Comparison of ENCODE assay signal across 17 mouse cellular contexts in the genomic region with DNA sequence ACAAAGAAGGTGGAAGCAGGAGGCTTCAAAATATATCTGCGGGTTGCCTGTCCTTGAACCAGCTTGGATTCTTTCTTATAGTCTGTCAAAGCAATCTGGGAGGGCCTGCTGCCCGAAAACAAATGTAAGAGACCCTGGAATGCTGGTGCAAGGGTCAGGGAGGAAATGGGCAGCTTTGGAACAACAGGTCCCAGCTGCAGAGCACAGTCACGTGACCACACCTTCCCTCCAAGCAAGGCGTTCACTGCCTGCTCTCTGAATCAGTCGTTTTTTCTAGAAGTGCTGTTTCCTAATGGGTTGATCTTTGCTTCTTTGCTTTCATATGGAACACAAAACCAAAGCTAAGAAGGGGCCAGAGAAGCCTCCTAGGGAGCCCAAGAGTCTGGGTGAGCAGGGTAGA.
DNase-seq lines count a peak whose midpoint lies in the region; ATAC-seq lines count a peak whose summit lies in the region.
"Had no signal": no experiment of that assay in that cellular context is flagged by ENCODE, and none has a peak within 500 bp of the region (broad histone marks: within the 10 kb centered on the region; RNA-seq: fewer than 3 reads in every experiment).

No protein-coding gene starts in this region.

- ATAC-seq in intestine, embryonic 16.5 days, result peak; percentile 56
- ATAC-seq in intestine, embryonic 15.5 days, result no peak
- ATAC-seq in embryonic facial prominence, embryonic 11.5 days (replicated peaks; ENCODE audit: insufficient number of reproducible peaks, low FRiP score, low TSS enrichment, low read depth), result no peak
- ATAC-seq in liver, embryonic 12.5 days, result no peak

- H3K27me3 ChIP-seq in intestine, embryonic 16.5 days (replicated peaks; ENCODE audit: control insufficient read depth, insufficient read depth, low read length), result no peaks in the 10 kb centered on the region
- H3K27me3 ChIP-seq in intestine, embryonic 15.5 days (replicated peaks), result no peaks in the 10 kb centered on the region
- no peaks in the 10 kb centered on the region for H3K27me3 ChIP-seq in embryonic facial prominence, embryonic 11.5 days (ENCODE audit: control insufficient read depth, insufficient read depth, low read length)
- H3K27me3 ChIP-seq in liver, embryonic 12.5 days (replicated peaks), result no peaks in the 10 kb centered on the region
- H3K27me3 ChIP-seq: embryonic facial prominence, embryonic 15.5 days; megakaryocyte, embryonic 14.5 days had no signal

- no peak overlapping the region for H3K27ac ChIP-seq in intestine, embryonic 16.5 days (ENCODE audit: low read length)
- no peak overlapping the region for H3K27ac ChIP-seq in intestine, embryonic 15.5 days
- H3K27ac ChIP-seq in embryonic facial prominence, embryonic 11.5 days (replicated peaks; ENCODE audit: low read depth, low read length), result no peak overlapping the region
- no peak overlapping the region for H3K27ac ChIP-seq in liver, embryonic 12.5 days
- H3K27ac ChIP-seq: embryonic facial prominence, embryonic 15.5 days; hindbrain, embryonic 14.5 days; stomach, postnatal 0 days had no signal

- WGBS in intestine, embryonic 16.5 days, result 33% methylated on average over 5 of the region's 5 CpGs
- 35% methylated on average over 5 of the region's 5 CpGs for WGBS in intestine, embryonic 15.5 days
- 33% methylated on average over 5 of the region's 5 CpGs for WGBS in embryonic facial prominence, embryonic 11.5 days
- 39% methylated on average over 5 of the region's 5 CpGs for WGBS in liver, embryonic 12.5 days (ENCODE audit: insufficient replicate concordance)

- no peak overlapping the region for H3K4me3 ChIP-seq in intestine, embryonic 16.5 days (ENCODE audit: low read length)
- no peak overlapping the region for H3K4me3 ChIP-seq in intestine, embryonic 15.5 days (replicated peaks)
- no peak overlapping the region for H3K4me3 ChIP-seq in embryonic facial prominence, embryonic 11.5 days (ENCODE audit: low read depth, low read length)
- no peak overlapping the region for H3K4me3 ChIP-seq in liver, embryonic 12.5 days
- H3K4me3 ChIP-seq: embryonic facial prominence, embryonic 15.5 days; megakaryocyte, embryonic 14.5 days had no signal

- no peak overlapping the region for H3K4me2 ChIP-seq in intestine, embryonic 16.5 days (ENCODE audit: low read depth, low read length)
- H3K4me2 ChIP-seq in intestine, embryonic 15.5 days (replicated peaks), result no peak overlapping the region
- H3K4me2 ChIP-seq in embryonic facial prominence, embryonic 11.5 days (ENCODE audit: low read depth, low read length), result no peak overlapping the region
- H3K4me2 ChIP-seq in liver, embryonic 12.5 days, result no peak overlapping the region
- H3K4me2 ChIP-seq: embryonic facial prominence, embryonic 15.5 days; hindbrain, embryonic 14.5 days had no signal

- H3K9me3 ChIP-seq in intestine, embryonic 16.5 days (ENCODE audit: control insufficient read depth, low read length), result no peaks in the 10 kb centered on the region
- no peaks in the 10 kb centered on the region for H3K9me3 ChIP-seq in intestine, embryonic 15.5 days
- no peaks in the 10 kb centered on the region for H3K9me3 ChIP-seq in embryonic facial prominence, embryonic 11.5 days (replicated peaks; ENCODE audit: control insufficient read depth, low read length)
- no peaks in the 10 kb centered on the region for H3K9me3 ChIP-seq in liver, embryonic 12.5 days (replicated peaks)
- H3K9me3 ChIP-seq: embryonic facial prominence, embryonic 15.5 days; megakaryocyte, embryonic 14.5 days had no signal

- H3K9ac ChIP-seq in intestine, embryonic 16.5 days (ENCODE audit: low read depth, low read length), result no peak overlapping the region
- no peak overlapping the region for H3K9ac ChIP-seq in intestine, embryonic 15.5 days
- H3K9ac ChIP-seq in embryonic facial prominence, embryonic 11.5 days (replicated peaks; ENCODE audit: low read length), result no peak overlapping the region
- H3K9ac ChIP-seq in liver, embryonic 12.5 days, result no peak overlapping the region
- H3K9ac ChIP-seq: embryonic facial prominence, embryonic 15.5 days; hindbrain, embryonic 14.5 days had no signal

- no peaks in the 10 kb centered on the region for H3K36me3 ChIP-seq in intestine, embryonic 16.5 days (ENCODE audit: control insufficient read depth, insufficient read depth, low read length)
- H3K36me3 ChIP-seq in intestine, embryonic 15.5 days, result peaks cover 2% of the 10 kb centered on the region; the same call in 1 of the 2 replicates
- H3K36me3 ChIP-seq in embryonic facial prominence, embryonic 11.5 days (replicated peaks; ENCODE audit: control insufficient read depth, insufficient read depth, low read depth, low read length), result no peaks in the 10 kb centered on the region
- no peaks in the 10 kb centered on the region for H3K36me3 ChIP-seq in liver, embryonic 12.5 days
- H3K36me3 ChIP-seq: embryonic facial prominence, embryonic 15.5 days had no signal

- DNase-seq in ovary, postnatal 36 days (ENCODE audit: low spot score), result peak; percentile 15
- no peak for DNase-seq in ovary, postnatal 10 days (ENCODE audit: low spot score)
- peak; percentile 37 for DNase-seq in embryonic facial prominence, embryonic 11.5 days (ENCODE audit: low spot score)
- DNase-seq in right cerebral cortex, postnatal 10 days (ENCODE audit: low spot score in 2 of 2), result no peak
- DNase-seq in adrenal gland, adult 2 months, result no peak
- DNase-seq: cerebellum, postnatal 25 days; gastrocnemius, postnatal 25 days; kidney, adult 11 months; layer of hippocampus, adult 9-11 months; right cerebral cortex, postnatal 25 days had no signal

- H3K4me1 ChIP-seq in intestine, embryonic 16.5 days (ENCODE audit: control insufficient read depth, insufficient read depth, low read length), result no peaks in the 10 kb centered on the region
- no peaks in the 10 kb centered on the region for H3K4me1 ChIP-seq in intestine, embryonic 15.5 days (replicated peaks)
- no peaks in the 10 kb centered on the region for H3K4me1 ChIP-seq in embryonic facial prominence, embryonic 11.5 days (ENCODE audit: control insufficient read depth, insufficient read depth, low read length)
- no peaks in the 10 kb centered on the region for H3K4me1 ChIP-seq in liver, embryonic 12.5 days

Comparison
In these comparisons a context has a peak if more than half of its experiments do, and no peak if none do; other contexts are left out.
1. DNase-seq: peak in ovary, postnatal 36 days (single experiment) and embryonic facial prominence, embryonic 11.5 days (single experiment); none in ovary, postnatal 10 days (single experiment), right cerebral cortex, postnatal 10 days (0 of 2) and adrenal gland, adult 2 months (single experiment).